Mouse (Mus musculus) layer of hippocampus, adult 6 months (tissue): ENCODE results near the gene Prl2a1. TPM values are rescaled to one million over a fixed set of nuclear protein-coding genes. Genes with fewer than 3 reads are reported as not detected.

ENCODE experiments used
- long read RNA-seq, 2 experiments: library from polyadenylated mRNA; unstranded; transcript quantifications; one replicate each; pipeline ENCODE4 v2.0.0; 2019 to 2020
- polyA plus RNA-seq: library from polyadenylated mRNA; unstranded; fragments of <200 nt; fragmentation: Nextera tagmentation; gene quantifications from 2 replicates; pipeline ENCODE4 v1.2.3, GENCODE M21; 2021

The Prl2a1 gene
- not detected in 2 replicates for polyA plus RNA-seq
- long read RNA-seq, experiment 1: 0 reads
- long read RNA-seq, experiment 2: 0 reads

DNA sequence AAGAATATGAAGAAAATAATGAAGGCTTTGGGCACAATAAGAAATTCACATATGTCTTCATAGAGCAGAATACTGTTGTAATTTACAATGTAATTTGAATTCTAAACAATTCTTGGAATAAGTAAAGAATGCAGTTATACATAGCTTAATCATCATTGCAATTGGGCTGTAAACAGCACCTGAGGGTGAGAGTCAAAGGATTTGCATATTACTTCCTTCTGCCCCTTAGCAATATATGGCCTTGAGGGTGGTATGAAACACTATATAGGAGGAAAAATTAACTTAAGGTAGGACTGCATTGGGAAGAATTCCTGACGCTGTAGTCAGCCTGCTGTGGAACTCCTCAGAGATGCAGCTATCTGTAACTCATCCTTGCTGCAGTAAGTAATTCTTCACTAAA, at the start of gene Prl2a1:
TSS of gene Prl2a1 (plus strand) at position 301 of the 400 bp plus-strand sequence.

DNA sequence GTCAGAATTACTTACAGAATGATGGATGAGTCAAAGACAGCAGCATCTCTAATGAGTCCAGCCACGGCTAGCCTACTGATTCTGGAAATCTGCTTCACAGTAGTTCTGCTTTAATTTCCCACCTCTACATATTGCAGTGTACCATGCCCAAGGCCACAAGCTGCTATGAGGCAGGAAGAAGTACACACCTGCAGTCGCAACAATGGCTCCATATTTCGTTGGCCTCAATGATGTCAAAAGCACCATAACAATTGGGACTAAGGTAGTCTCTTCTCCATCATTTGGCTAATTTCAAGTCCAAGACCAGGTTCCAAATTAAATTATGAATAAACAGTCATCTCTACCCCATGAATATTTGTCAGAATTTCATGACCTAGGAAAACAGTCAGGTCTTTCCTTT, 20.8 kb upstream of the Prl2a1 start, which contains the start of gene Prl7c1:
TSS of gene Prl7c1 (minus strand) at position 101 of the 400 bp plus-strand sequence.

DNA sequence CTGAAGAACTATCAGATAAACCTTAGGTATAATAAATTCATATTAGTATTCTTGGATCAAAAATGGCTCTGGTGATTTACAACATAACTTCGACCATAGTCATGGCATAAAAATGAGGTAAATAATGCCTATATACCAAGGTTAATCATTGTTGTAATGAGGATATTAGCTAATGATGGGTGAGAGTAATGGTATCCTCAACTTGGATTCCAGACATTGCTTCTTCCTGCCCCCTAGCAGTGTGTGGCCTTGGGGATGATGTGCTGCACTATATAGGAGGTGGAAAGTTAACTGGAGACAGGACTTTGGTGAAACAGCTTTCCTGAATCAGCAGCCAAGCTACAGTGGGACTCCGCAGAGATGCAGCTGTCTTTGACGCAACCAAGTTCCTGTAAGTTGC, 47.6 kb downstream of the Prl2a1 start, which contains the start of gene Prl2c1:
TSS of gene Prl2c1 (plus strand) at position 301 of the 400 bp plus-strand sequence.

Other genes starting within 250 kb of the Prl2a1 start
- gene Prl8a9, start 237.0 kb upstream of the Prl2a1 start, polyA plus RNA-seq: not detected in 2 replicates
- gene Prl8a1, start 219.5 kb upstream of the Prl2a1 start, polyA plus RNA-seq: not detected in 2 replicates
- gene Prl7b1, start 191.1 kb upstream of the Prl2a1 start, polyA plus RNA-seq: not detected in 2 replicates
- gene Prl7a1, start 159.2 kb upstream of the Prl2a1 start, polyA plus RNA-seq: not detected in 2 replicates
- not detected in 2 replicates for gene Prl7a2, start 133.6 kb upstream of the Prl2a1 start, polyA plus RNA-seq
- gene Prl7d1, start 84.9 kb upstream of the Prl2a1 start, polyA plus RNA-seq: not detected in 2 replicates
- gene Prl7c1, start 20.9 kb upstream of the Prl2a1 start, polyA plus RNA-seq: not detected in 2 replicates
- gene Prl2c1, start 47.7 kb downstream of the Prl2a1 start, polyA plus RNA-seq: not detected in 2 replicates
- not detected in 2 replicates for gene Prl4a1, start 214.6 kb downstream of the Prl2a1 start, polyA plus RNA-seq